Mouse (Mus musculus) regulatory T cell (primary cell): Measurements from ENCODE around the gene Car14.

ENCODE experiments used
- in situ Hi-C: fragments of 300-600 bp; cut with MboI, MseI; formaldehyde crosslinking; loops from one replicate; pipeline ENCODE4 v1.15.1; 2025; ENCODE audit warnings: high pct_unique_total_duplicates

Gene Car14

DNA sequence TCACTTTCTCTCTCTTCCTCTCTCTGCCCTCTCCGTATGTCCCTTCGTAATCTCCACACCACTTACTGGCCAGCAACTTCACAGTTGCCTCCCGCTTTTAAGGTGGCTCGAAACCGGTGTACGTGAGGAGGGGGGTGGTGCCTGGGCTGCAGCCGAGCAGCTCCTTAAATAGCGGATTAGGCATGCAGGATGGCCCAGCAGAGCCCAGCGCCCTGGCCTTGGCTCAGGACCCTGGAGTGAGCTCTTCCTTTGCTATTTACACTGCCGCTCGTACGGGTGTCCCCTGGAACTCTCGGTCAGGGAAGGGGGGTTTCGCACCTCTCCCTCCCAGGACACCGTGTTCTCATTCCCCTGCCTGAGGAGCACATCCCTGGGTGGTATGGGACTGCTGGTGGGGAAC, at the start of gene Car14:
Car14 (minus strand) TSS at position 124 of the 400 bp plus-strand sequence.
- in situ Hi-C loops = loop anchor here (5.0 kb wide), 1 partner anchor 37 kb away; no protein-coding TSS in a partner anchor

DNA sequence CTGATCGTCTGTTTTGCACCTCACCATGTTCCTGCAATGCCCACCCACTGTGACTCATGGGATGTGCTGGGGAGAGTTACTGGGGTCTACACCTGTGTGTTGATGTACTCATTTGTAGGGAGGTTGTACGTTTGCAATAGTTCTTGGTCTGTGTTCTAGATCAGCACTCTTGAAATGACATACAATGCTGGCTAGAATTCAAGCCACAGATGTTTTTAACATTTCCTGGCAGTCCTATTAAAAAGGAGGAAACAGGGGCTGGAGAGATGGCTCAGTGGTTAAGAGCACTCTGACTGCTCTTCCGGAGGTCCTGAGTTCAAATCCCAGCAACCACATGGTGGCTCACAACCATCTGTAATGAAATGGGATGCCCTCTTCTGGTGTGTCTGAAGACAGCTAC, 49.0 kb upstream of the Car14 start:
- in situ Hi-C loops = loop anchor here (5.0 kb wide), 1 partner anchor 86 kb away; no protein-coding TSS in a partner anchor

DNA sequence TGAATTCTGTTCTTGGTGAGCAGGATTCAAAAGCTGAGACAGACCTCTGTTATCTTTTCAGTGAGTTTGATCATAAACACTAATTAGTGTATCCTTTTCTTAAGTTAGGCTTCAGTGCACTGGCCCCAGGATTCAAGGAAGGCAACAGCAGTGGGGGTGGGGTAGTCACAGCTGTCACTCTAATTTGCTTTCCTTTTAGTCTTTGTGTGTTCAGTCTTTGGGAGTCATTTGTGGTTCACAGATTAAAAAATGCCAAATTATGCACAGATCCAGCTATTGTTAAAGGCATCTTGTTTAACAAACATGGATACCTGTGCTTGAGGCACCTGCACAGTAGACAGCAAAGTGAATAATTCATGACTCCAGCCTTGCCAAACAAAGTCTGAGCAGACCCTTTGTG, 48.5 kb upstream of the Car14 start:
- in situ Hi-C loops = loop anchor here (5.0 kb wide), 1 partner anchor 86 kb away; no protein-coding TSS in a partner anchor

DNA sequence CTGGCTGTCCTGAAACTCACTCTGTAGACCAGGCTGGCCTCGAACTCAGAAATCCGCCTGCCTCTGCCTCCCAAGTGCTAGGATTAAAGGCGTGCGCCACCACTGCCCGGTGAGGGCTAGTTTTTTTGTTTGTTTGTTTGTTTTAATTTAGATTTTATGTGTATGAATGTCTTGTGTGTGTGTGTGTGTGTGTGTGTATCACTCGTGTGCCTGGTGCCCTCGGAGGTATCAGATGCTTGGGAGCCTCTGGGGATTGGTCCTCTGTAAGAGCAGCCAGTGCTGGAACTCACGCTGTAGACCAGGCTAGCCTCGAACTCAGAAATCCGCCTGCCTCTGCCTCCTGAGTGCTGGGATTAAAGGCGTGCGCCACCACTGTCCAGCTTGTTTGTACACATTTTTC, 47.1 kb upstream of the Car14 start:
- in situ Hi-C loops = loop anchor here (5.0 kb wide), 1 partner anchor 84 kb away; no protein-coding TSS in a partner anchor

DNA sequence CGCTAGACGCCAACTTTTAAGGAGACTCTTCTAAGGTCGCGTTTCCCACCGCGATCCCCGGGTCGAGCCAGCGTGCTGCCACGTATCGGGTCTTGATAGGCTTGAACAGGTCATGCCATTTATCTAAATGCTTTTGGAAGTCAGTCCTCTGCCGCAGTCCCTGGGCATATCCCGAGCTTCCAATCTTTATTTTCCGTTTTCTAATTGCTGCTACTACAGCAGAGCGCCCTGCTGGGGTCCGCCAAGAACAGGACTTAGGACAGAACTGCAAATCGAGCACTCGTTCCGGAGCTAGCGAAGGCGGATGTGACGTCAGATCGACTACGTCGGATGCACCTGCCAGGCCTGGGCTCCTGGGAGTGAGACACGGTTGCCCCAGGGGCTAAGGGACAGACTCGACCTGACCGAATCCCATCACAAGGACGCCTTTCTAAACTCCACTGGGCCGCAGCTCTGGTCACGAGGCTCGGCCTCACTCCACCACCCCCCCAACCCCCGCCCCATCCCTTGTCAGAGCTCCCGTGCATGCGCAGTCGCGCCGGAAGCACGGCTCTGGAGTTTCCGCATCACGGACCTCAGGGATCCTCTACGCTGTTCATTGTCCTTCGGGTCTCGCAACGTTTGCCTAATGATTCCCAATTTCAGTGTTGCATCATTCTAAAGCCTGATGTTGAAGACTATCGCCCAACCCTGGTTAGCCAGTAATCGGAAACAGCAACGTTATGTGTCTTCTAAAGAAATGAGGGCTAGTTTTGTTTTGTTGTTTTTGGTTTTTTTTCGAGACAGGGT, 46.5 kb upstream of the Car14 start:
- in situ Hi-C loops = loop anchor here (5.0 kb wide), 1 partner anchor 84 kb away; no protein-coding TSS in a partner anchor

DNA sequence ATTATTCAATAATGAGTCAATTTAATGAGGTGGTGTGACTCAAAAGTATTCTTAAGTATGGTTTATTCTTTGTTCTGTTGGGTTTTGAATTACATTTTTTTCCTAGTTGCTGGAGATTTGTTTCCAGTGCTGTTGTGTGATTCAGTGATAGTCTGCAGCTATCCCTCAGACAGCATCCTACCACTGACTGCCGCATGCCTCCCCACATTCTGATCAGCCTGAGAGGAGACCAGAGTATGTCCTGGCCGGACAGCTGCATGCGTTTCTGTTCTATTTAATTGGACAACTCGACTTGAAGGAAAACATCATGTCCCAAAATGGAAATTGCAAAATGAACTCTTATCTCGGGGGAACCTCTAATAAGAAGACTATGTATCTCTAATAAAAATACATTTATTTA, 43.8 kb upstream of the Car14 start:
- in situ Hi-C loops = no loop called here

DNA sequence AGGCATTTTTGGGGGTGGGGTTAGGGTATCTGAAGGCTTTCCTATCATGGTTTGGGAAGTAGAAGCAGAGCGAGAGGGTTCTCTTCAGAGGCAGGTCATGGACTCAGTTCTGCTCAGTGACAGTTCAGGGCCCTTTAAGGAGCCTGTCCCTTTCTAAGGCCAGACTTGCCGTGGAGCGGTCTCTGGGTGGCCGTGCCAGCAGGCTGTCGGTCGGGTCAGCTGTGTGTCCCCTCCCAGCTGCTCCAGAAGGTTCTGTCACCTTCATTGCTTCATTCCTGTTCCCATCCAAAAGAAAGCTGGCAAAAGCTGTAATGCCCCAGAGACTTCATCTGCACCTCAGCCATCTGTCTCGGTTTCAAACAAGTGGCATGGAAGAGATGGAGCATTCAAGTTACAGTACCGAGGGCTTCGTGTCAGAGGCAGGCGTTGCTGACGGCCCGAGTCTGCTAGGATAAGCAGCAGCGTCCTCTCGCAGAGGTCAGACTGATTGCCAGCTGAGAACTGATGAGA, 41.3 kb upstream of the Car14 start:
- in situ Hi-C loops = no loop called here

DNA sequence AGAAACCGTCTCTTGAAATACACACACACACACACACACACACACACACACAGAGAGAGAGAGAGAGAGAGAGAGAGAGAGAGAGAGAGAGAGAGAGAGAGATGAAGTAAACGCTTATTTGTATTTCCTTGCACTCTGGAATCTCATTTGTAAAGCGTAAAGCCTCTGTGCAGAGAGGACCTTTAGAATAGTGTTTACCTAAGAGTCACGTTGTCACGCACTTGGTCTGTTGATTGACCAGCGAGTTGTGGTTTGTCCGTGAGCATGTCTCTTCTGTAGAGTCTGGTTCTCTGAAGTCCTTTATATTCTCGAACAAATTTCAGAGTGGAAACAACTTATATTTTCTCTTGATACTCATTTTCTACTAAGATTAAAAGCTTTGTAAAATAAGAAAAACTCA, 40.3 kb upstream of the Car14 start:
- in situ Hi-C loops = no loop called here

DNA sequence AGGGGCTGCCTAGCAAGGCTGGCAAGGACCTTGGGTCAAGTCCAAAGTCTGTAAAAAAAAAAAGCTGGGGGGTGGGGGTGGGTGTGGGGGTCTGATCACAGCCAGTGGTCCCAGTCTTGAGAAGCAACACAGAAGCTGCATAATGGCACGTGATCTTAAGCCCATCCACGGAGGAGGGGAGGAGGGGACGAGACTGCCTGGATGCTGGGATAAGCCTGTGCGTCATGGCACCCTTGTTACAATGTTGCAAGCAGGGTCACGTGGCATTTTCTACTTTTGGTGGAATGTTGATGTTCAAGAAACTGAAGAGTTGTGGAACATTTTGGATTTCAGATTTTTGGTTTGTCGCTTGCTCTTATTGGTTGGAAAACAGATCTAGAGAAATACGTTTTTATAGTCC, 38.7 kb upstream of the Car14 start:
- in situ Hi-C loops = no loop called here

DNA sequence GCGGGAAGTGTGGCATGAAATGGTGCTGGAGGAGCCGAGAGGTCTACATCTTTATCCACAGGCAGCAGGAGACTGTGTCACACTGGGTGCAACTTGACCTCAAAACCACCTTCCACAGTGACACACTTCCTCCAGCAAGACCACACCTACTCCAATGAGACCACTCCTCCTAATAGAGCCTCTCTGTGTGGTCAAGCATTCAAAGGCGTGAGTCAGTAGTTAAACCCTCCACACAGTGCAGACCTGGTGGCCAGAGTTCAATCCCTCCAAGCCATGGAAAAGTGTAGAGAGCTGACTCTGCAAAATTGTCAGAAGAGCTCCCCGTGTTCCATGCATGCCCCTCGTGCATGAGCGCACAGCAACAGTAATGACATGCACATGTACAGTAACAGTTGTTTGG, 38.3 kb upstream of the Car14 start:
- in situ Hi-C loops = no loop called here

DNA sequence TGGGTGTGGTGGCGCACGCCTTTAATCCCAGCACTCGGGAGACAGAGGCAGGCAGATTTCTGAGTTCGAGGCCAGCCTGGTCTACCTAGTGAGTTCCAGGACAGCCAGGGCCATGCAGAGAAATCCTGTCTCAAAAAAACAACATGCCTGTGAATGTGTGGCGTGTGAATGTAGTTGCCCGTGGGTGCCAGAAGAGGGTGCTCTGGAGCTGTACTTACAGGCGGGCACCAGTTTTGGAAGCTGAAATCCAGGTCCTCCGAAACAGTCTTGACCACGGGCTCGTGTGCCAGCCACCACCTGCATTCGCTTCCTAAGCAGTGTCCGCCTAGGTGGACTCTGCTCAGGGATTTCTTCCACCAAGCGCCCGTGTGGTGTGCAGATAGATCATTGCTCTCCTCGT, 34.3 kb upstream of the Car14 start:
- in situ Hi-C loops = no loop called here

DNA sequence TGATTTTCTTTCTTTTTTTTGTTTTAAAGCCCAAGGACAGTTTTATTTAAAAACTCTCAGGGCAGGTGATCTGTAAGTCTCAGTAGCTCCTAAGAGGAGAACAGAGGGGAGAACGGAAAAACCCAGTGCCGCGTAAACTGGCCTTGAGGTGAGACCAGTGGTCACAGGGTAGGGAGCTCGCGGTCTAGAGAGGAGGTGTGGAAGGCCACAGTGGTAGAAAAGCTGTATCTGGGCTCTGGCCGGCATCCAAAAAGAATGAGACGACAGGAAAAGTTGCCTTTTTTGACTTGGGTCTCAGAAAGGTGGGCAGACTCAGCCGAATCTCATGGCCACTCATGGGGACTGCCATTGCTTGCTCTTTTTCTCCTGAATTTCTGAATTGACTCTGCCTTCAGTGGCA, 33.7 kb upstream of the Car14 start:
- in situ Hi-C loops = no loop called here

DNA sequence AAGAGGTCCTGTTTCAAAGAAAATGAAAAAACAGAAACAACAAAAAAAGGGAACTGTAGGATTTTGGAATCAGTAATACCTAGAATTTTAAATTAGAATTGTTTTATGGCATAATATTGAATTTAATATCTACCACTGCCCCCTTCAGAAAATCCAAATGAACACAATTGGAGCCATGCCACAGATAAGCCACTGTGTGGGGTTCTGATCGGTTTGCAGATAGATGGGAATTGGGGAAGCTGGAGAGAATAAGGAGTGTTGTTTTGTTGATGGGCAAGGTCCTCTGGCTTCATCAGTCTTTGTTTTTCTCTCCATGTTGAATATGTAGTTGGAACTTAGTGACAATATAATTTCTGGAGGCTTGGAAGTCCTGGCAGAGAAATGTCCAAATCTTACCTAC, 30.0 kb upstream of the Car14 start:
- in situ Hi-C loops = no loop called here

DNA sequence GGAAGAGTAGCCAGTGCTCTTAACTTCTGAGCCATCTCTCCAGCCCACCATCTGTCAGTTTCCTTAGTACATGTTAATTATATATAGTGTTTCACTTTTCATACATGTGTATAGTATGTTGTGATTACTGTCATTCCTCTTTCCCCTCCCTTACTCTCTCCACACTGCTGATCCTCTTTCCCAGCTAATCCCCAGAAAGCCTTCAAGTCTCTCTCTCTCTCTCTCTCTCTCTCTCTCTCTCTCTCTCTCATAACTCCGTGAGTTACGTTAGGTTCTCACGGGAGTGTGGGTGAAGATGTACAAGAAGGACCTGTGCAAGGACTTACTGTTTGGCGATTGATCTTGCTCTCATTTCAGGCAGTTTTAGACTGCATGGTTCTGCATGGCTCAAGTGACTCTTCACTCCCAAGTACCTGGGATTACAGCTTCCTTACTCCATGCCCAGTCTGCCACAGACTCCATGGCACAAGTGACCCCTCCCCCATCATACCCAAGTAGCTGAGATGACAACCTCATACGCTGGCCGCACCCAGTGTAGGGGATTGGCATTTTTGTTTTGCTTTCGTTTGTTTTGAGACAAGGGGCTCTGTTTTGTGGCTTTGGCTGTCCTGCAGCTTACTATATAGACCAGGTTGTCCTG, 28.7 kb upstream of the Car14 start:
- in situ Hi-C loops = no loop called here

DNA sequence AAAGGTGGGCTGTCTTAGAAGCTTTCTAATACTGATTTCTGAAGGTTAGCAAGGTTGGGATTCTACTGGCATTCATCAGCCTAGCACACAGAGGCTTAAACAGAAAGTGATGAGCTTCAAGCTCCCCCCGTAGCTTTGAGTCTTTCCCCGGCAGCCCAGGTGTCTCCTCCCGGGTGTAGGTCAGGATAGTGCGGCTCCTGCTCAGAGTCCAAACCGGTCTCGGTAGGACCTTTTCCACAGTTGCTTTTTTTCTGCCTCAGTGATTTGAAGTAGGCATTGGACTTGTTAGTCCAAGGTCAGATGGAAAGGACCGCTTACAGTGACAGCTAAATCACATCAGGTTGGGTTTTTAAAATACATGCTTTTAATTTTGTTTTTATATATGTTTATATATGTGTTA, 28.1 kb upstream of the Car14 start:
- in situ Hi-C loops = no loop called here

DNA sequence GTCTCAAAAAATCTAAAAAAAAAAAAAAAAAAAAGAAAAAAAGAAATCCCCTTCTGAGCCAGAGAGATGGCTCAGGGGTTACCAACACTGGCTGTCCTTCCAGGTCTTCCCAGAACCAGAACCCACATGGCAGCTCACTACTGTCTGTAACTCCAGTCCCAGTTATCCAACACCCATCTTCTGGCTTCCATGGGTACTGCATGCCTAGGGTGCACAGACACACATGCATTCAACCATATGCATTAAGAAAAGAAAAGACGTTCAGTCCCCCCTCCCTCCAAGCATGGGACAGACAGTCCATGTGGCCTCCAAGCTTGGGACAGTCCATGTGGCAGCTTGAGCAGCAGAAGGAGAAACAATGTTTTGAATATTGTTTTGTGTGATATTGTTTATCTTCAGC, 27.7 kb upstream of the Car14 start:
- in situ Hi-C loops = no loop called here

DNA sequence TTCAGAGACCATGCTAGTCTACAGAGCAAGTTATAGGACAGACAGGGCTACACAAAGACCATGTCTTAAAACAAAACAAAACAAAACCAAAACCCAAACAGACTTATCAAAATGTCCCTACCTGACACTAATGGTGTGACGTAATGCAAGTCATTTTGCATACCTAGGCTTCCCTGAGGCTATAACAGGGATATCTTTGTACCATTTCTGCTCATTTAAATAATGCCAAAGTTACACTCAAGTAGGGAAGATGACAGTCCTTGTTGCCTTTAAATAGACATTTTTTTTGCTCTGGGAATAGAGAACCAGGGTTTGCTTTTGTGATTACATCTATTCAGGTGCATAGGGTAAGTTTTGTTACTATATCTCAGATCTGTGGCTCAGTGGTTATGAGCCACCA, 27.0 kb upstream of the Car14 start:
- in situ Hi-C loops = no loop called here

DNA sequence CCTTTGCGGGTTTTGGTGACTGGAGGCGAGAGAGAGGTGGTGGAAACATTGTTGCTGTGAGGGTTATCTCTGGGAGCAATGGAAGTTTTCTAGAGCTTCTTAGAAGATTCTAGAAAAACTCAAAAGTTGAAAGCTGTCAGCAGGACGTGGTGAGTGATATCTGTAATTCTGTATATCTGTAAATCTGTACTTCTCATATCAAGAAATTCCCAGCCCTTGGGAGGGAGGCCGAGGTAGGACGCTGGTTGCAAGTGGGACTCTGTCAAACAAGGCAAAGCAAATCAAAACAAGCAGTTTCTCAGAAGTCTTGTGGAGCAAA, 25.9 kb upstream of the Car14 start:
- in situ Hi-C loops = no loop called here

DNA sequence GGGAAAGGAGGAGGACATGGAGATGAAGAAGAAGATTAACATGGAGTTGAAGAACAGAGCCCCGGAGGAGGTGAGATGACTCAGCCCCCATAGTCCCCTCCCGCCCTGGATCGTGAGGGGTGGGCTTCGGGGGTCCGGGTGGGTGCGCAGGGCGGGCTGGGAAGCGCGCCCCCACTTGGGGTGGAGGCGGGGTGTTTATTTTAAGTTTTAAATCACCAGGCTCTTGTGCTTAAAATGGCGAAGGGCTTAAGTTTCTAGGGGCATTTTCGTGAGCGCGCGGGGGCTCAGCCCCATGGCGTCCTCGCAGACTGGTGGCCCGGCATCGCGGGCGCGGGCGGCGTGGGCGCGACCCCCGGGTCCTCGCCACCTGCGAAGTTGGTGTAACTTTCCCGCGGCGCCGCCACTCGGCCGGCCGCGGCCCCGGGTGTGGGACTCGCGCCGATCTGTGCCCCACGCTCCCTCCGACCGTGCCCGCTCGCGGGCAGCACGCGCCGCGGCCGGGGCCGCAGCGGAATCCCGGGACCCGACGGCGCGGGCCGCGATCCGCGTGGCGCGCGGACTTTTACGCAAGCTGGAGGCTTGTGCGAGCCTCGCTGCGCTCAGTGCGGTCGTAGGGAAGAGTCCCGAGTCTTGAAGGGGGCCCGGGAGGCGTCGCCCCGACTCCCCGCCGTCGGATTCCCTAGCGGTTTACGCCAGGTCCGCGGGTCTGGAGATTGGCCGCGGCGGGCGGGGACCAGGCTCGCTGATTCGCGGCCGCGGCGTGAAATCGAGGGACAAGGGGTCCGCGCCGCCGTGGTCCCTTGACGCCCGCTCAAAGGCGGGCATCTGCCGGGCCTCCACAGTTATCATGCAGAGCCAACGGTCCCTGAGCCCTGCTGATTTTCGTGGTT, 25.3 kb upstream of the Car14 start:
- in situ Hi-C loops = no loop called here

DNA sequence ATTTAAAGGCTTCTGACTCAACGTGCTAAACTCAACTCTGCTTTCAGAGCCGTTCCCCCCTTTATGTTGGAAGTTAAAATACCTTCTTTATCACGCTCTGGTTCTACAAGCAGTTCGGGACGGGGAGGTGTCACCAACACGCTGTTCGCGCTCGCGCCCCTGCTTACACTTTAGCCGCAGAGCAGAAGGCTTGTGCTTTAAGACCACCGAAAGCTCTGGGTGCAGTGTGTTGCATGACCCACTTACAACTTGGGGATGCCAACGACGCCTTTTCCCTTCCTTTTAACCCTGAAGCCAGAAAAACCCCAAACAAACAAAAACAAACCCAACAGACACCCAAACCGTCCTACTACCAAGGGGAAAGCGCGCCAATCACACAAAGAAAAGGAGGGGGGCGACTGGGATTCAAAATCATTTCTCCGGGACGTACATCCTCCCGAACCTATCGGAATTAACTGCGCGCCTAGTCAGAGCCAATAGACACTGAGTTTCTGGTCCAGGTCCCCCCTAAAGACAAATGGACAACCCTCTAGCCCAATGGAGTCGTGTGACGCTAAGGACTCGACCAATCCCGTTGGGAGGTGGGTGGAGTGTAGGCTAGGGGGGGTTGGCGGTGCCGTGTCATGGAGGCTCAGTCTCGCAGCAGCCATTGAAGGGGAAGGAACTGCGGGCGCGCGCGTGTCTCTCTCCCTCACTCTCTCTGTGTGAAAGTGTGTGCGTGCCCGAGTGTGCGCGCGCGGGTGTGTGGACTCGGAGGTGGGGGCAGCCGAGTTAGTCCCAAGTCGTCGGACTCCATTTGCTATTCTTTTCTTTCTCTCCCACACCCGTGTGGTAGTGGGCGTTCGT, 24.4 kb upstream of the Car14 start, which contains the start of gene Anp32e:
Anp32e (plus strand) TSS at position 589 of the 846 bp plus-strand sequence.
- in situ Hi-C loops = no loop called here

DNA sequence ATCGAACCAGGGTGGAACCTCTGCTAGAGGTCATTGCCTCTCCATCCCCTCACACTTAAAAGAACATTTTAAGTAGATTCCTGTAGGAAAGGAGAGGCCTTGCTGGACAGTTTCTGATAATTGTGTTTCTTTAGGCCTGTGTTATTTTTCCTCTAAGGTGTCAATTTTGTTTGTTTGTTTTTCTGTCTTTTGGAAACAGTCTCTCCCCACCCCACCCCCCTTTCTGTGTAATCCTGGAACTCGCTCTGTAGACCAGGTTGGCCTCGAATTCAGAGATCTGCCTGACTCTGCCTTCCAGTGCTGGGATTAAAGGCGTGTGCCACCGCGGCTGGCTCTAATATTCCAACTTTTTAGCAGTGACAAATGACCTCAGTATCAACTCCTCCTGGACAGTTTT, 23.8 kb upstream of the Car14 start:
- in situ Hi-C loops = no loop called here
